Mouse (Mus musculus): ENCODE results near the gene Foxp2.

The Foxp2 gene

DNA sequence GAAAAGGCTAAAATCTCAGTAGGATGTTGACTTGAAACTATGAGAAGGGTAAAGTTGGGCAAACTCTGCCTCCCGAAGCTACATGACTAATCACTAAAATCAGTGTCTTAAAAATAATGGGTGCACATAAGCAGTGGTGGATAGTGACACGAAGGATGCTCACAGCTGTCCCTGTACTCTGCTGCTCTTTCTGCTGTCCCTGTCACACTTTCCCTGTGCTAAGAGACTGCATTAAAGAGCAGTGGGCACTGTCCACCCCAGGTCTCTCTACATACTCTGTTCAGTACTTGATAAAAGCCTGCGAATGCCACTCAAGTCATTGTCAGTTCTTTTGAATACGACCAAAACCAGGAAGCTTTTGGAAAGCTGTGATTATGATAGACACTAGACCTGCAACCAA lies 469.7 kb downstream of the Foxp2 start:
- DNase-seq (ENCODE audit: low spot score), result no peak

DNA sequence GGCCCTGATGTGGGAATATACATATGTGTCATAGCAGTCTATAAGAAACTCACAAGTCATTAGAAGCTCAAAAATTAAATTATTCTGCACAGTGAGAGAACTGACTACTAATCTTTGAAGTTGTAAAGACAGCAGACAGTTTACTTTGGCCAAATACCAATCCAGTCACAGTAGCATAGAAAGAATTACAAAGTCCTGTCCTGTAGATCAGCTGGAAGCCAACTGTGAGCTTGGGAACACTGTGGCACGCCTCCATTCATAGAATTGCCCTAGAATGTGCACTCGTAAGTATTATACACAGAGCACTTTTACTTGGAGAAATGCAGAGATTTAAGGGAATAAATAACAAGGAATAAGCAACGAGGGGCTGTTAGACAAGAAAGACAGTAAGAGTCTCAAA lies 472.5 kb downstream of the Foxp2 start:
- no peak for DNase-seq (ENCODE audit: low spot score)

DNA sequence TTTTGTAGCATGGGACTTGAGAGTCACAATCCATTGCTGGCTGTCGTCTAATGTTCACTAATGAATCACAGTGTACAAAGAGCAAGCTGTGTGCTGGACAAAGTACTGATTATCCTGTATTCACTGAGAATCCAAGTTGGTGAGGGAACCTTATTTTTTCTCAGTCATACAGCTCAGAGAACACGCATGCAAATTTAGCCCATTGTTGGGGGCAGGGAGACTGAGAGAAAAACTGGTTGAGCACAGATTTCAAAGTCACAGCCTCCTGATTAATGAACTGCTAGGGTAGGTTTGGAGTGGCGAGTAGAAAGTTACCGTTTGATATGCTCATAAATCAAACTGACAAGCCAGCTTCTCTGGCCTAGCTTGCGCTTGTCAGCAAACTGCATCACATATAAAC lies 477.1 kb downstream of the Foxp2 start:
- no peak for DNase-seq (ENCODE audit: low spot score)

GRCm38 (mm10) chr6:15396462-15396861 lies 495.3 kb downstream of the Foxp2 start:
- no peak for DNase-seq (ENCODE audit: low spot score)

- no peak for DNase-seq (ENCODE audit: low spot score)
Observed at GRCm38 (mm10) chr6:15397485-15397884, 496.3 kb downstream of the Foxp2 start.

DNA sequence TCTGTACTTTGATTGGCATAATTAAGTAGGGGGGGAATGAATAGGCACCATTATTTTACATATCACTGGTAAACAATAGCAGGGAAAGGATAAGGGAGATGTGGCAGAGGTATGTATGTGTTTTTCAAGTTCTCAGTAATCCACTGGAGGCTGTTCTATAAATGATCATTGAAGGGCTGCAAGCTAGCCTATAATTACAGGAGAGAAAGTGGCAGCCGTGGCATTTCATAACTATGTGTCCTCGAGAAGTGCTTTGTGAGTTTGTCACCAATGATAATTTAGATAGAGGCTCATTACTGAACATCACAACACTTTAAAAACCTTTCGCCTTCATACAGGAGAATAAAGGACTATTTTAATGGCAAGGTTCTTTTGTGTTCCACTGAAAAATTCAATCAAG lies 500.0 kb downstream of the Foxp2 start:
- DNase-seq (ENCODE audit: low spot score), result no peak

DNA sequence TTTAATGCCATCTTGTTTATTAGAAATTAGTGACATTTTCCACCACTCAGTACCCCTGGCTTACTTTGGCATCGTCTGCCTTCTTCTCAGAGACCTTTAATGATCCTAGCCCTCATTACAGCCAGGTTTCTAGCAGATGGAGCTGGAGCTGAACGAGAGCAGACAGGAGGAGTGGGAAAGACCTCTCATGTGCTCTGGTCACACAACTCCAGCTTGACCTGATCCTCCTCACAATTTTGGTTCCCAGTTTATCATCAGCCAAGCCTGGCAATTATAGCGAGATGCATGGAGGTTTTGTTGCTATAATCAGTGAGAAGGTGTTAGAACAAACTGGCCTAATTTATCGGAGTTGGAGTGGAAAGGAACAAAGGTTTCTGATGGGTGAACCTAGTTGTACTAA lies 500.9 kb downstream of the Foxp2 start:
- no peak for DNase-seq (ENCODE audit: low spot score)

- DNase-seq (ENCODE audit: low spot score), result peak; percentile 6
Observed at GRCm38 (mm10) chr6:15415099-15415498, 514.0 kb downstream of the Foxp2 start.

- no peak for DNase-seq (ENCODE audit: low spot score)
Observed at GRCm38 (mm10) chr6:15459701-15460100, 558.6 kb downstream of the Foxp2 start.

DNA sequence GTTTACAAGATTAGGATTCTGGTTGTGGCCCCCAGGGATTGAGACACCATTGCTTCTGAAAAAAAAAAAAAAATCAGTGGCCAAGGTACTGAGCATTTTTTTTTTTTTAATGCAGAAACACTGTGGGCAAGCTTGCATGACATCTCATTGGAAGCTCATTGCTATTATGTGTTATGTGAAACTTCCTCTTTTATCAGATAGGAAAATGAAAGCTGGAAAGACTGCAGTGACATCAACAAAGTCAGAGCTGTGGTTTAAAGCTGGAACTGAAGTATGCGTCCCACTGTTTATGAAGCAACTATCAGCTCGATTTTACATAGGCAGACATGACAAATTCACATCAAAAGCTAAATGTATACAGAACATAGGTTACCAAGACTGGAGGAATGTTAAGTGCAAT lies 562.2 kb downstream of the Foxp2 start:
- DNase-seq (ENCODE audit: low spot score), result no peak

- DNase-seq (ENCODE audit: low spot score), result no peak
Observed at GRCm38 (mm10) chr6:15465471-15465870, 564.3 kb downstream of the Foxp2 start.

DNA sequence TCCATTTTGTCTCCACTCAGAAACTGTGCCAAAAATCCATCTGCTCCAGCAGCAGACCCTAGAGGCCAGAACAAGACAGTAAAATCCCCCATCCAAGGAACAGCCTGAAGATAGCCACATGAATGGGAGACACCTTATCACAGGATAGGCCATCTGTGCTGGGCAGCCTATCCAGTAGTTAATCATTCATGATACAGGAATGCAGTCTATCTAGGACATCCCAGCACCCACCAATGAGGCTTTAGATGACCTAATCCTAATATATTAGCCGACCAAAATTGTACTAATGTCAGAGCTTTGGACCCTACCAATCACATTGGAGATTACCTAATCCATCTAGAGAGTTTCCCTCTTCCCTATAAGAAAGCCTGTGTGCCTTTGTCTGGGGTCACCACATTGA lies 565.5 kb downstream of the Foxp2 start:
- no peak for DNase-seq (ENCODE audit: low spot score)

DNA sequence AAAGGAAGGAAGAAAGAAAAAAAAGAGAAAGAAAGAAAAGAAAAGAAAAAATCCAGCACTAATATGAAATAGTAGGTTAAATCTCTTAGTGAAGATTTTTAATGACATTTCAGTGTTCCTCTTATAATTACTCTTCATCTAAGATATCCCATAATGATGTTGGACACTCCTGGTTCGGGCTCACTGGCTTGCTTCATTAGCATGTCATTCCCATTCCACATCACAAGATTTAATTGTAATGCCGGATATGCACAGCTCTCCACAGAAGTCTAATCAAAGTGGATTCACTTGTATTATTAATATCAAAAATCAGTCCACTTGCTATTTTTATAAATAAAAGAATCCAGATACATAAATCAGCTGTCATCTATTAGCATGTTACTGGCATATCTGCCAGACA lies 585.8 kb downstream of the Foxp2 start:
- DNase-seq (ENCODE audit: low spot score), result no peak

Data from layer of hippocampus, adult 9-10 months (tissue).